Mouse (Mus musculus) midbrain, embryonic 11.5 days (tissue): ENCODE results near the gene Stra6l. TPM values are rescaled to one million over a fixed set of nuclear protein-coding genes. Genes with fewer than 3 reads are reported as not detected.

Experiments
- ATAC-seq: fragments of 200-750 bp; cut with Nextera tagmentation; 2 replicates; pipeline ENCODE4 v1.8.0; 2017; ENCODE audit warnings: moderate TSS enrichment, moderate library complexity; ENCODE audit not compliant: low FRiP score
- DNase-seq: peaks from one replicate; pipeline ENCODE4 v3.0.0; 2015; ENCODE audit warnings: low spot score; ENCODE audit errors: missing footprints
- H3K27ac ChIP-seq: fragments of 300-500 bp; sonication (generic); 2 replicates; pipeline ENCODE4 v1.5.1; 2014; ENCODE audit warnings: low read depth, low read length
- H3K27me3 ChIP-seq: fragments of 300-500 bp; sonication (generic); 2 replicates; pipeline ENCODE4 v1.6.1; 2014; ENCODE audit warnings: mild to moderate bottlenecking, low read length, moderate library complexity, mixed read lengths; ENCODE audit not compliant: control insufficient read depth, insufficient read depth
- H3K36me3 ChIP-seq: fragments of 300-500 bp; sonication (generic); 2 replicates; pipeline ENCODE4 v1.6.1; 2014; ENCODE audit warnings: mild to moderate bottlenecking, low read length, moderate library complexity, mixed read lengths; ENCODE audit not compliant: control insufficient read depth, insufficient read depth
- H3K4me1 ChIP-seq: fragments of 300-500 bp; sonication (generic); 2 replicates; pipeline ENCODE4 v1.6.1; 2014; ENCODE audit warnings: low read length; ENCODE audit not compliant: control insufficient read depth, insufficient read depth
- H3K4me2 ChIP-seq: fragments of 300-500 bp; sonication (generic); 2 replicates; pipeline ENCODE4 v1.6.1; 2014; ENCODE audit warnings: mild to moderate bottlenecking, moderate library complexity
- H3K4me3 ChIP-seq: fragments of 300-500 bp; sonication (generic); 2 replicates; pipeline ENCODE4 v1.5.1; 2014; ENCODE audit warnings: low read depth, low read length
- H3K9ac ChIP-seq: fragments of 300-500 bp; sonication (generic); 2 replicates; pipeline ENCODE4 v1.6.1; 2014; ENCODE audit warnings: low read length
- H3K9me3 ChIP-seq: fragments of 300-500 bp; sonication (generic); 2 replicates; pipeline ENCODE4 v1.6.1; 2016; ENCODE audit warnings: low read length; ENCODE audit not compliant: control insufficient read depth
- WGBS: fragments of 180-500 bp; shearing (Covaris S2); extraction: QIAGEN DNeasy Blood & Tissue Kit; methylation state at CpG from one replicate; pipeline ENCODE4 v1.1.7; 2014; 5-methylcytosine and 5-hydroxymethylcytosine counted together
- polyA plus RNA-seq: library from polyadenylated mRNA; unstranded; fragments of >200 nt; fragmentation: Nextera tagmentation; extraction: Ambion mirVana; gene quantifications from 2 replicates; pipeline ENCODE4 v1.2.1, GENCODE M21; 2014

Gene Stra6l
- polyA plus RNA-seq, 1 experiment from 2014 or later, result 0.11 TPM

- ATAC-seq, result no peak
- no peak overlapping the region for H3K4me3 ChIP-seq
- no peaks in the 10 kb centered on the region for H3K9me3 ChIP-seq
- H3K4me2 ChIP-seq, result no peak overlapping the region
- no peak overlapping the region for H3K9ac ChIP-seq
- H3K4me1 ChIP-seq, result no peaks in the 10 kb centered on the region
- 89% methylated on average over 4 of the region's 4 CpGs for WGBS
- H3K27ac ChIP-seq, result no peak overlapping the region
- H3K27me3 ChIP-seq, result no peaks in the 10 kb centered on the region
- H3K36me3 ChIP-seq, result no peaks in the 10 kb centered on the region
- no peak for DNase-seq
Measured at GRCm38 (mm10) chr4:45924011-45924410, 75.5 kb downstream of the Stra6l start.

GRCm38 (mm10) chr4:45928561-45928960 lies 80.1 kb downstream of the Stra6l start:
- Histone ChIP-seq H3K4me3 (no peak overlapping the region), H3K36me3 (no peaks in the 10 kb centered on the region), H3K9ac (no peak overlapping the region), H3K9me3 (no peaks in the 10 kb centered on the region), H3K27ac (no peak overlapping the region), H3K27me3 (no peaks in the 10 kb centered on the region), H3K4me1 (no peaks in the 10 kb centered on the region), H3K4me2 (no peak overlapping the region)
- 88% methylated on average over 4 of the region's 4 CpGs for WGBS
- DNase-seq, result no peak
- no peak for ATAC-seq

Other genes with a start within 250 kb of the Stra6l start
- gene Aldh1b1, start 49.6 kb upstream of the Stra6l start, polyA plus RNA-seq, result 3.1 TPM in 2 replicates
- gene Igfbpl1, start 21.7 kb upstream of the Stra6l start, polyA plus RNA-seq, result 55.9 and 57.5 TPM in 2 replicates
- gene Ccdc180, start 41.6 kb downstream of the Stra6l start, polyA plus RNA-seq, result 0.08 TPM in 1 of 2 replicates, not detected in the other
- 10.9 and 11.8 TPM in 2 replicates for gene Tdrd7, start 116.7 kb downstream of the Stra6l start, polyA plus RNA-seq
- gene Tmod1, start 190.3 kb downstream of the Stra6l start, polyA plus RNA-seq, result 2.7 and 3.4 TPM in 2 replicates